Mouse (Mus musculus): Measurements from ENCODE around the gene Borcs8. TPM values are rescaled to one million over a fixed set of nuclear protein-coding genes. Genes with fewer than 3 reads are reported as not detected.

The Borcs8 gene
- polyA plus RNA-seq, 1 experiment from 2014 or later = 38.0 TPM

DNA sequence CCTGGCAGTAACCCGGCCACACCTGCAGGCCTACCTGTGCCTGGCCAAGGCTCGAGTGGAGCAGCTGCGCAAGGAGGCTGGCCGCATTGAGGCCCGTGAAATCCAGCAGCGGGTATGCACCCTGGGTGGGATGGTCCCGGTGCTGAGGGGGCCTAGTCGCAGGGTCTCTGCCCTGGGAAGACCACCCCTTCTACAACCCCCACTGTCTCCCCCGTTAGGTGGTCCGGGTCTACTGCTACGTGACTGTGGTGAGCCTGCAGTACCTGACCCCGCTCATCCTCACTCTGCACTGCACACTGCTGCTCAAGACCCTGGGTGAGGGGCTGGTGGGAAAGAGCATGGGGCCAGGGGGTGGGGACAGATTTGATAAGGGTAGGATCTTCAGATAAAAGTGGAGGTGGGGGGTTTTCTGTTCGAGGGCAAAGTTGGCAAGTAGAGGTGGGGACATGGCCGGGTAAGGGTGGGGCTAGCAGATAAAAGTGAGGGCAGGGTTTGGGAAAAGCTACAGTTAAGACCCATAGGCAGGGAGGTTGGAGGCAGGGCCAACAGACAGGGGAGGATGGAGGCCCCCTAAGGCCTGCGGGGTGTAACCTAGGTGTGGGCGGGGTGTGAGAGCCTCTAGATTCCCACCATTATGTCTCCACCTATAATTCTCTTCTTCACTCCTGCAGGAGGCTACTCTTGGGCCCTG lies 42.1 kb downstream of the Borcs8 start:
- ATAC-seq (replicated peaks; ENCODE audit: extremely low read depth, insufficient read depth, low FRiP score) = no peak
- Histone ChIP-seq H3K4me2 (ENCODE audit: low read depth, low read length) (no peak overlapping the region), H3K36me3 (ENCODE audit: control insufficient read depth, insufficient read depth) (peaks cover 19% of the 10 kb centered on the region), H3K9ac (ENCODE audit: low read length) (no peak overlapping the region), H3K27me3 (ENCODE audit: control insufficient read depth, insufficient read depth, low read length) (no peaks in the 10 kb centered on the region), H3K4me3 (ENCODE audit: low read length) (no peak overlapping the region), H3K4me1 (ENCODE audit: control insufficient read depth, insufficient read depth, low read length) (no peaks in the 10 kb centered on the region), H3K9me3 (replicated peaks; ENCODE audit: control insufficient read depth, low read length) (no peaks in the 10 kb centered on the region), H3K27ac (ENCODE audit: low read length) (no peak overlapping the region)
- 72% methylated on average over 16 of the region's 16 CpGs for WGBS

DNA sequence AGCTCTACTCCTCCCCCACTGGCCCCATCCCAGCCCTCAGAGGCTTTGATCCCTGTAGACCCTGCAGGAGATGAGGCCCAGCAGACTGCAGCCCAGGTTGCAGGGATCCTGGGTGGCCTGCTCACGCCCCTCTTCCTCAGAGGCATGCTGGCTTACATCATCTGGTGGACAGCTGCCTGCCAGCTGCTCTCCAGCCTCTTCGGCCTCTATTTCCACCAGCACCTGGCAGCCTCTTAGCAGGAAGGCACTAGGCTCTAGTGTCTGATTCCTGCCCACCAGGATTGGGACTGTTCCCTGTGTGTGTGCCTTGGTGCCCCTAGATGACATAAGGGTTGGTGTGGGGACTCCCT lies 42.6 kb downstream of the Borcs8 start:
- Histone ChIP-seq H3K4me3 (ENCODE audit: low read length) (no peak overlapping the region), H3K36me3 (ENCODE audit: control insufficient read depth, insufficient read depth) (peaks cover 16% of the 10 kb centered on the region), H3K9me3 (replicated peaks; ENCODE audit: control insufficient read depth, low read length) (no peaks in the 10 kb centered on the region), H3K9ac (ENCODE audit: low read length) (no peak overlapping the region), H3K4me1 (ENCODE audit: control insufficient read depth, insufficient read depth, low read length) (no peaks in the 10 kb centered on the region), H3K4me2 (ENCODE audit: low read depth, low read length) (no peak overlapping the region), H3K27ac (ENCODE audit: low read length) (no peak overlapping the region), H3K27me3 (ENCODE audit: control insufficient read depth, insufficient read depth, low read length) (no peaks in the 10 kb centered on the region)
- no peak for ATAC-seq (replicated peaks; ENCODE audit: extremely low read depth, insufficient read depth, low FRiP score)
- WGBS = 31% methylated on average over 2 of the region's 2 CpGs

DNA sequence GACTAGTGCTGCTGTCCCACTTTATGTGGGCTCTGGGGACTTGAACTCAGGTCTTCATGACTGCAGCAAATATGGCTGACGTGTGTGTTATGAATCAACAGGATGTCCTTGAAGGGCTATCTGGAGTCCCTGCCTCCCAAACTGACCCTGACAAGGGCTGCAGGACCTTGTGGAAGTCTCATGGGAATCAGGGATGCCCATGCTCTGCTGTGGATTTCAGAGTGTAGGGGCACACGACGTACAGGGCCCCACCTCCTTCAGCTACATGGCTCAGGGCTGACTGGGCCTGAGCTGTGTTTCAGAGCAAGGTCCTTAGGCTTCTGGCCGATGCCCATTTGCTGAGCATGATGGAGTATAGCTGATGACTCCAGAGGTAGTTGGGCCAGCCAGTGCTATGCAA lies 43.9 kb downstream of the Borcs8 start:
- 84% methylated on average over 4 of the region's 4 CpGs for WGBS
- Histone ChIP-seq H3K4me1 (ENCODE audit: control insufficient read depth, insufficient read depth, low read length) (no peaks in the 10 kb centered on the region), H3K9me3 (replicated peaks; ENCODE audit: control insufficient read depth, low read length) (no peaks in the 10 kb centered on the region), H3K9ac (ENCODE audit: low read length) (no peak overlapping the region), H3K36me3 (ENCODE audit: control insufficient read depth, insufficient read depth) (peaks cover 19% of the 10 kb centered on the region), H3K4me2 (ENCODE audit: low read depth, low read length) (no peak overlapping the region), H3K27ac (ENCODE audit: low read length) (no peak overlapping the region), H3K4me3 (ENCODE audit: low read length) (no peak overlapping the region), H3K27me3 (ENCODE audit: control insufficient read depth, insufficient read depth, low read length) (no peaks in the 10 kb centered on the region)
- no peak for ATAC-seq (replicated peaks; ENCODE audit: extremely low read depth, insufficient read depth, low FRiP score)

DNA sequence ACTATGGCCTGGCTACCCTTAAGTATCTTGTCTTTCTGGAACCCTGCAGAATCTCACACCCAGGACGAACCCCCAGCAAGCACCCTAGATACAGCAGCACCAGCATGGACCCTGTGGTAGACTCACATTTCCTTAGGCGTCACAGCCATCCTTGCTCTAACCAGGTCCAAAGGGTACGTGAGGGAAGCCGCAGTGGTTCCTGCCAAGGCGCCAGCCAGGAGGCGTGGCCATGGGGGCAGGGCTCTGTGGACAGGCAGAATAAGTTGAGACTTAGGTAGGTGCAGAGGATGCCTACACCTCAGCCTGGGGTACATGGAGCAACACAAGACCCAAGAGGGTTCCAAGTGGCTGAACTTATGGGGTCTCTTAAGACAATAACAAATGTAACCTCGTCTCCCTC lies 49.4 kb downstream of the Borcs8 start:
- H3K9ac ChIP-seq (ENCODE audit: low read length) = no peak overlapping the region
- no peak overlapping the region for H3K27ac ChIP-seq (ENCODE audit: low read length)
- peaks cover 8% of the 10 kb centered on the region for H3K36me3 ChIP-seq (ENCODE audit: control insufficient read depth, insufficient read depth)
- H3K9me3 ChIP-seq (replicated peaks; ENCODE audit: control insufficient read depth, low read length) = no peaks in the 10 kb centered on the region
- no peaks in the 10 kb centered on the region for H3K27me3 ChIP-seq (ENCODE audit: control insufficient read depth, insufficient read depth, low read length)
- H3K4me3 ChIP-seq (ENCODE audit: low read length) = no peak overlapping the region
- WGBS = 67% methylated on average over 7 of the region's 7 CpGs
- no peak for ATAC-seq (replicated peaks; ENCODE audit: extremely low read depth, insufficient read depth, low FRiP score)
- no peak overlapping the region for H3K4me2 ChIP-seq (ENCODE audit: low read depth, low read length)
- no peaks in the 10 kb centered on the region for H3K4me1 ChIP-seq (ENCODE audit: control insufficient read depth, insufficient read depth, low read length)

DNA sequence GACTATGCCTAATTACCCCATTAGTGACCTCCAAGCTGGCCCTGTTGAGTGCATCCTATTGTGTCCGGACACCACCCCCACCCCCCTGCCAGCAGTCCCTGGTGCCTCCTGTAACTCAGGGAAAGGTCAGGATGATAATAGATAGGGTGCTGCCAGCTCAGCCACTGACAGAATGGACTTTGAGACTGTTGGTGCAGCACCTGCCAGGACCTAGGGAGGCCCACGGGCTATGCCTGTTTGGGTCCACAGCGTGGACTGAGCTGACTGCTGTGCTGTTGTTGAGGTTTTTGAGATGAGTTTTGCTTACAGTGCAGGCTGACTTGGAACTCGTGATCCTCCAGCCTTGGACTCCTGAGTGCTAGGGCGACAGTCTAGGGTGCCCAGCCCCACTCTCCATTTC lies 53.9 kb downstream of the Borcs8 start:
- WGBS = 62% methylated on average over 5 of the region's 5 CpGs
- no peak overlapping the region for H3K9ac ChIP-seq (ENCODE audit: low read length)
- no peak overlapping the region for H3K27ac ChIP-seq (ENCODE audit: low read length)

DNA sequence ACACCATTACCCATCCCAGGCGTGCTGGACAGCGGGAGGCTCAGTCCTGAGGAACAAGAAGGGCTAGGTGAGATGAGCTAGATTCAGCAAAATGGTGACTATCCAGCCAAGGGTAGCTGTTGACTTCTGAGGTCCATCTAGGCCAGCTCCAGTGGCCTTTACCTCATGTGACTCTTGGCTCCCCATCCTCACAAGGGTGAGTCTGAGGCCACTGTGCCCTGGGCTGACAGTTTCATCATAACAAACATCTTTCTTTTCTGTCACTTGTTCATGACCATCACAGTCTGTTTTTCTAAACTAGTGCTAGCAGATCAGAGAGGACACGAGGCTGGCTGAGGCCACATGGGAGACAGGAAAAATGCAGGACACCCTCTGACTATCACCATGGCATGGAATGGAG lies 54.9 kb downstream of the Borcs8 start:
- Histone ChIP-seq H3K9ac (ENCODE audit: low read length) (no peak overlapping the region), H3K27ac (ENCODE audit: low read length) (no peak overlapping the region), H3K27me3 (ENCODE audit: control insufficient read depth, insufficient read depth, low read length) (no peaks in the 10 kb centered on the region), H3K36me3 (ENCODE audit: control insufficient read depth, insufficient read depth) (peaks cover 3% of the 10 kb centered on the region), H3K4me3 (ENCODE audit: low read length) (no peak overlapping the region), H3K9me3 (replicated peaks; ENCODE audit: control insufficient read depth, low read length) (no peaks in the 10 kb centered on the region), H3K4me2 (ENCODE audit: low read depth, low read length) (no peak overlapping the region), H3K4me1 (ENCODE audit: control insufficient read depth, insufficient read depth, low read length) (no peaks in the 10 kb centered on the region)
- 79% methylated on average over 3 of the region's 3 CpGs for WGBS
- no peak for ATAC-seq (replicated peaks; ENCODE audit: extremely low read depth, insufficient read depth, low FRiP score)

More for the DNA sequence above, 53.9 kb downstream of the Borcs8 start:
- no peaks in the 10 kb centered on the region for H3K4me1 ChIP-seq (ENCODE audit: control insufficient read depth, insufficient read depth, low read length)
- H3K36me3 ChIP-seq (ENCODE audit: control insufficient read depth, insufficient read depth) = peaks cover 3% of the 10 kb centered on the region
- no peaks in the 10 kb centered on the region for H3K27me3 ChIP-seq (ENCODE audit: control insufficient read depth, insufficient read depth, low read length)
- no peak for ATAC-seq (replicated peaks; ENCODE audit: extremely low read depth, insufficient read depth, low FRiP score)
- no peaks in the 10 kb centered on the region for H3K9me3 ChIP-seq (replicated peaks; ENCODE audit: control insufficient read depth, low read length)
- H3K4me3 ChIP-seq (ENCODE audit: low read length) = no peak overlapping the region
- no peak overlapping the region for H3K4me2 ChIP-seq (ENCODE audit: low read depth, low read length)

DNA sequence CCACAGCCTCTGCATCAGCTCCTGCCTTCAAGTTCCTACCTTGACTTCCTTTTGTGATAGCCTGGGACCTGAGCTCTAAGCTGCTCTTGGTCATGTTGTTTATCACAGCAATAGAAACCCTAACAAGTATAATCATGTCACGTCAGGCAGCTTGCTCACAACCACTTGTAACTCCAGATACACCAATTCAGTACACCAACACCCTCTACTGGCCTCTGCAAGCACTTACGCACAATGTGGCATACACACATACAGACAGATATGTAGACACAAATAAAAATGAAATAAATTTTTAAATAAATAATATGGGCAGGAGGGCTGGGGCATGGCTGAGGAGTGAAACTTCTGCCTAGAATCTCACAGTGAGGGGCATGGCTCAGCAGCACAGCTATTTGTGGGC lies 56.5 kb downstream of the Borcs8 start:
- no peak for ATAC-seq (replicated peaks; ENCODE audit: extremely low read depth, insufficient read depth, low FRiP score)

More for the DNA sequence above, 56.5 kb downstream of the Borcs8 start:
- peaks cover 8% of the 10 kb centered on the region; the same call in 1 of the 2 replicates for H3K4me1 ChIP-seq (ENCODE audit: control insufficient read depth, insufficient read depth, low read length)
- no peak overlapping the region for H3K27ac ChIP-seq (ENCODE audit: low read length)
- no peak overlapping the region for H3K9ac ChIP-seq (ENCODE audit: low read length)
- peaks cover 3% of the 10 kb centered on the region for H3K36me3 ChIP-seq (ENCODE audit: control insufficient read depth, insufficient read depth)
- no peak overlapping the region for H3K4me3 ChIP-seq (ENCODE audit: low read length)
- H3K9me3 ChIP-seq (replicated peaks; ENCODE audit: control insufficient read depth, low read length) = no peaks in the 10 kb centered on the region
- WGBS = 83% methylated on average over 2 of the region's 2 CpGs
- no peak overlapping the region for H3K4me2 ChIP-seq (ENCODE audit: low read depth, low read length)
- no peaks in the 10 kb centered on the region for H3K27me3 ChIP-seq (ENCODE audit: control insufficient read depth, insufficient read depth, low read length)

Small RNAs within 50 kb of the gene (microRNA-seq; reads per million reads assigned to microRNA genes)
- not detected for gene Mir7066

Other genes with a start within 250 kb of the Borcs8 start
- gene Tssk6, start 237.3 kb upstream of the Borcs8 start, polyA plus RNA-seq (2015; fragmentation: Nextera tagmentation; extraction: Ambion mirVana) = 1.1 and 2.0 TPM in 2 replicates
- 372 and 379 TPM in 2 replicates for gene Ndufa13, start 236.9 kb upstream of the Borcs8 start, polyA plus RNA-seq (2015; fragmentation: Nextera tagmentation; extraction: Ambion mirVana)
- gene Yjefn3, start 236.8 kb upstream of the Borcs8 start, polyA plus RNA-seq (2015; fragmentation: Nextera tagmentation; extraction: Ambion mirVana) = 8.2 and 8.7 TPM in 2 replicates
- gene Gatad2a, start 143.1 kb upstream of the Borcs8 start, polyA plus RNA-seq (2015; fragmentation: Nextera tagmentation; extraction: Ambion mirVana) = 26.2 and 26.8 TPM in 2 replicates
- 38.4 and 42.9 TPM in 2 replicates for gene Mau2, start 96.8 kb upstream of the Borcs8 start, polyA plus RNA-seq (2015; fragmentation: Nextera tagmentation; extraction: Ambion mirVana)
- gene Sugp1, start 96.7 kb upstream of the Borcs8 start, polyA plus RNA-seq (2015; fragmentation: Nextera tagmentation; extraction: Ambion mirVana) = 30.0 and 30.4 TPM in 2 replicates
- 0.96 and 1.4 TPM in 2 replicates for gene Tm6sf2, start 66.6 kb upstream of the Borcs8 start, polyA plus RNA-seq (2015; fragmentation: Nextera tagmentation; extraction: Ambion mirVana)
- 0.04 TPM in 1 of 2 replicates, not detected in the other for gene Hapln4, start 56.0 kb upstream of the Borcs8 start, polyA plus RNA-seq (2015; fragmentation: Nextera tagmentation; extraction: Ambion mirVana)
- gene Ncan, start 18.6 kb upstream of the Borcs8 start, polyA plus RNA-seq (2015; fragmentation: Nextera tagmentation; extraction: Ambion mirVana) = 0.13 and 0.22 TPM in 2 replicates
- 35.7 and 37.8 TPM in 2 replicates for gene Nr2c2ap, start 8.2 kb upstream of the Borcs8 start, polyA plus RNA-seq (2015; fragmentation: Nextera tagmentation; extraction: Ambion mirVana)
- gene Rfxank, start 345 bp upstream of the Borcs8 start, polyA plus RNA-seq (2015; fragmentation: Nextera tagmentation; extraction: Ambion mirVana) = 18.9 and 21.0 TPM in 2 replicates
- 0.51 and 1.1 TPM in 2 replicates for gene Mef2b, start 212 bp downstream of the Borcs8 start, polyA plus RNA-seq (2015; fragmentation: Nextera tagmentation; extraction: Ambion mirVana)
- 88.9 and 103 TPM in 2 replicates for gene Tmem161a, start 32.9 kb downstream of the Borcs8 start, polyA plus RNA-seq (2015; fragmentation: Nextera tagmentation; extraction: Ambion mirVana)
- 11.7 and 13.7 TPM in 2 replicates for gene Slc25a42, start 72.8 kb downstream of the Borcs8 start, polyA plus RNA-seq (2015; fragmentation: Nextera tagmentation; extraction: Ambion mirVana)
- gene Sugp2, start 94.7 kb downstream of the Borcs8 start, polyA plus RNA-seq (2015; fragmentation: Nextera tagmentation; extraction: Ambion mirVana) = 25.7 and 28.1 TPM in 2 replicates
- gene Armc6, start 95.0 kb downstream of the Borcs8 start, polyA plus RNA-seq (2015; fragmentation: Nextera tagmentation; extraction: Ambion mirVana) = 19.6 and 22.1 TPM in 2 replicates
- 26.6 and 30.2 TPM in 2 replicates for gene Homer3, start 143.3 kb downstream of the Borcs8 start, polyA plus RNA-seq (2015; fragmentation: Nextera tagmentation; extraction: Ambion mirVana)
- 34.1 and 34.2 TPM in 2 replicates for gene Ddx49, start 163.0 kb downstream of the Borcs8 start, polyA plus RNA-seq (2015; fragmentation: Nextera tagmentation; extraction: Ambion mirVana)
- gene Cope, start 163.0 kb downstream of the Borcs8 start, polyA plus RNA-seq (2015; fragmentation: Nextera tagmentation; extraction: Ambion mirVana) = 326 and 334 TPM in 2 replicates
- 1.3 TPM in 2 replicates for gene Cers1, start 176.3 kb downstream of the Borcs8 start, polyA plus RNA-seq (2015; fragmentation: Nextera tagmentation; extraction: Ambion mirVana)
- gene Gdf1, start 190.3 kb downstream of the Borcs8 start, polyA plus RNA-seq (2015; fragmentation: Nextera tagmentation; extraction: Ambion mirVana) = 0.45 and 1.4 TPM in 2 replicates
- gene Upf1, start 213.8 kb downstream of the Borcs8 start, polyA plus RNA-seq (2015; fragmentation: Nextera tagmentation; extraction: Ambion mirVana) = 7.9 and 9.7 TPM in 2 replicates
- 3.0 and 4.3 TPM in 2 replicates for gene Comp, start 234.1 kb downstream of the Borcs8 start, polyA plus RNA-seq (2015; fragmentation: Nextera tagmentation; extraction: Ambion mirVana)

Data from heart, embryonic 16.5 days (tissue).